Mouse (Mus musculus) left cerebral cortex, postnatal 4 days (tissue): ENCODE measurements around the gene Vmn2r44. TPM values are rescaled to one million over a fixed set of nuclear protein-coding genes. Genes with fewer than 3 reads are reported as not detected.
"Not testable (repeated sequence)": the region's sequence is repeated elsewhere in the genome, so short reads cannot be mapped to it uniquely, and the experiment has no call there.

Source experiments
- DNase-seq: peaks from one replicate; pipeline ENCODE4 v3.0.0-alpha.2; 2022
- intact Hi-C: fragments of 180-260 bp; cut with DNase I; formaldehyde crosslinking; loops from one replicate; pipeline ENCODE4 v1.15.1; 2025
- total RNA-seq, 2 experiments: library from RNA; stranded (reverse); gene quantifications; 2 replicates each; pipeline ENCODE4 v1.2.3; 2021

The Vmn2r44 gene
- not detected for total RNA-seq

- DNase-seq, intact Hi-C loops: not testable (repeated sequence)
Observed at GRCm38 (mm10) chr7:8383233-8383632, at the start of gene Vmn2r44. Vmn2r44 (minus strand) TSS chr7:8383333.

GRCm38 (mm10) chr7:8357879-8358278 is 25.3 kb downstream of the Vmn2r44 start:
- intact Hi-C loops = not testable (repeated sequence)

More at GRCm38 (mm10) chr7:8357879-8358278, 25.3 kb downstream of the Vmn2r44 start:
- not testable (repeated sequence) for DNase-seq

Other genes starting within 250 kb of the Vmn2r44 start
- not detected for gene Vmn2r41, start 221.7 kb downstream of the Vmn2r44 start, total RNA-seq
- gene Vmn2r42, start 183.0 kb downstream of the Vmn2r44 start, total RNA-seq = not detected
- not detected for gene Vmn2r43, start 122.7 kb downstream of the Vmn2r44 start, total RNA-seq
- not detected for gene Vmn2r45, start 105.7 kb upstream of the Vmn2r44 start, total RNA-seq